Mouse (Mus musculus) lung, embryonic 14.5 days (tissue): ENCODE data around the gene Dock6. TPM values are rescaled to one million over a fixed set of nuclear protein-coding genes. Genes with fewer than 3 reads are reported as not detected.

Experiments
- ATAC-seq: fragments of 200-750 bp; cut with Nextera tagmentation; 2 replicates; pipeline ENCODE4 v1.8.0; 2017; ENCODE audit warnings: mild to moderate bottlenecking, moderate TSS enrichment, moderate library complexity; ENCODE audit not compliant: insufficient read depth
- DNase-seq: peaks from one replicate; pipeline ENCODE4 v3.0.0-alpha.2; 2015
- H3K27ac ChIP-seq: fragments of 300-500 bp; sonication (generic); 2 replicates; pipeline ENCODE4 v1.5.1; 2014; ENCODE audit warnings: low read depth, mild to moderate bottlenecking, moderate library complexity
- H3K27me3 ChIP-seq: fragments of 300-500 bp; sonication (generic); 2 replicates; pipeline ENCODE4 v1.6.1; 2014; ENCODE audit warnings: low read length, control low read depth; ENCODE audit not compliant: insufficient read depth
- H3K36me3 ChIP-seq: fragments of 300-500 bp; sonication (generic); 2 replicates; pipeline ENCODE4 v1.6.1; 2014; ENCODE audit warnings: control low read depth; ENCODE audit not compliant: insufficient read depth
- H3K4me1 ChIP-seq: fragments of 300-500 bp; sonication (generic); 2 replicates; pipeline ENCODE4 v1.6.1; 2014; ENCODE audit warnings: antibody characterized with exemption, control low read depth; ENCODE audit not compliant: insufficient read depth
- H3K4me2 ChIP-seq: fragments of 300-500 bp; sonication (generic); 2 replicates; pipeline ENCODE4 v1.6.1; 2014; ENCODE audit warnings: mild to moderate bottlenecking
- H3K4me3 ChIP-seq: fragments of 300-500 bp; sonication (generic); 2 replicates; pipeline ENCODE4 v1.5.1; 2014; ENCODE audit warnings: low read depth, low read length
- H3K9ac ChIP-seq: fragments of 300-500 bp; sonication (generic); 2 replicates; pipeline ENCODE4 v1.6.1; 2014
- H3K9me3 ChIP-seq: fragments of 300-500 bp; sonication (generic); 2 replicates; pipeline ENCODE4 v1.6.1; 2016; ENCODE audit warnings: low read depth, low read length, control low read depth
- CTCF ChIP-seq: IDR thresholded peaks from 2 replicates; pipeline ENCODE4 v1.5.1; 2016; ENCODE audit warnings: antibody characterized with exemption, low read depth
- WGBS: fragments of 180-500 bp; shearing (Covaris S2); extraction: QIAGEN DNeasy Blood & Tissue Kit; methylation state at CpG from one replicate; pipeline ENCODE4 v1.1.7; 2014; 5-methylcytosine and 5-hydroxymethylcytosine counted together
- polyA plus RNA-seq: library from polyadenylated mRNA; unstranded; fragments of >200 nt; fragmentation: Nextera tagmentation; extraction: Ambion mirVana; gene quantifications from 2 replicates; pipeline ENCODE4 v1.2.1, GENCODE M21; 2014

The Dock6 gene
- polyA plus RNA-seq, 1 experiment from 2014 or later: 60.9 TPM

DNA sequence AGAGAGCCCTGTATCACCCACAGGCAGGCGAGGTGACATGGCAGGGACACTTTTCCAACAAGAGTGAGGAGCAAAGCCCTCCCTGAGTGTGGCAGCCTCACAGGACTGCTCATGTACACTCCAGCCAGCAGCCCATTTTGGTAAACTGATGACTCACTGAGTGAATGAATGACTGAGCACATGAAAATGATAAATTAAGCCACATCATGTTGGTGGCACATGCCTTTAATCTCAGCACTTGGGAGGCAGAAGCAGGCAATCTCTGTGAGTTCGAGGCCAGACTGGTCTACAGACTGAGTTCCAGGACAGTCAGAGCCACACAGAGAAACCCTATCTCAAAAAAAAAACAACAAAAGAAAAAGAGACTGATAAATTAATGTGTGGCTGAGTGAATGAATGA lies 5.1 kb upstream of the Dock6 start:
- Histone ChIP-seq H3K27me3 (no peaks in the 10 kb centered on the region), H3K27ac (peak overlapping the region; percentile 58), H3K36me3 (no peaks in the 10 kb centered on the region), H3K4me3 (no peak overlapping the region), H3K9ac (no peak overlapping the region), H3K4me1 (no peaks in the 10 kb centered on the region), H3K9me3 (peaks cover 3% of the 10 kb centered on the region; the same call in 1 of the 2 replicates), H3K4me2 (no peak overlapping the region)
- ATAC-seq: no peak
- 63% methylated on average over 2 of the region's 2 CpGs for WGBS
- no peak for DNase-seq
- no peak for TF ChIP-seq CTCF

DNA sequence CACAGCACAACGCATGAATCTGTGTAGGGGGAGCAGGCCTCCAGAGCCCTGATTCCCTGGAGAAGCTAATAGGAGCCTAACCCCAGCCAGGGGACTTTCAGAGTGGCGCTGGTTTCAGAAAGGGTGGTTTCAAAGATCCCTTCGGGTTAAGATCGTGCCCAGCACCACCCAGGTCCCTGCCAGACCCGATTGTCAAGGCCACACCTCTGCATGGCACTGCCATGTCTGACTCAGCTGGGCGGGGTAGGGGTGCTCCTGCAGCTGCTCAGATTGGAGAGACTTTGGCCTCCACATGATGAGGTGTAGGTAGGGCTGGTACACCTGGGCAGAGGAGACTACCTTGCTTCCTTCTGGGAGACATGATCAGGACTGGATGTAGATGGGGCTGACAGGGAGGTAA lies 2.5 kb upstream of the Dock6 start:
- H3K27me3 ChIP-seq: no peaks in the 10 kb centered on the region
- no peak for TF ChIP-seq CTCF
- DNase-seq: no peak
- 91% methylated on average over 6 of the region's 6 CpGs for WGBS
- no peak overlapping the region for H3K4me3 ChIP-seq
- H3K9ac ChIP-seq: no peak overlapping the region
- H3K4me1 ChIP-seq: peaks cover 11% of the 10 kb centered on the region; the same call in 1 of the 2 replicates
- H3K4me2 ChIP-seq: no peak overlapping the region
- H3K9me3 ChIP-seq: no peaks in the 10 kb centered on the region
- ATAC-seq: no peak
- no peaks in the 10 kb centered on the region for H3K36me3 ChIP-seq
- H3K27ac ChIP-seq: no peak overlapping the region

DNA sequence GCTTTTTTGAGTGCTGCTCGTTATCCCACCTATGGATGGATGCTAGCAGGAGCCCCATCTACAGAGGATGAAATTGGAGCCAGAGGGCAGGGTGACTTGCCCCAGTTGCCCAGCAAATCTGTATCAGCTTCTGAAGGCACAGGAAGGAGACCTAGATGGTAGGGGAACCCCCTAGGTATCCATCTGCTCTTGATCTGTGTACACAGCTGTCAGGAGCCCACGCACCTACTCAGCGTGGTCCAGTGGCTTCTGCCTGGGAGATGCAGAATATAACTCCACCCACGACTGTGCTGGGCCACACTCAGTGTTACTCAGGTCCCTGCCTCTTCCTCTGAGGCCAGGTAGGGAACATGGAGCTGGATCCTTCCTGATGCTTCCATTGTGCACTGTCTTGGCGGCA lies 1.5 kb upstream of the Dock6 start:
- 73% methylated on average over 5 of the region's 5 CpGs for WGBS
- Histone ChIP-seq H3K4me3 (no peak overlapping the region), H3K27ac (no peak overlapping the region), H3K27me3 (no peaks in the 10 kb centered on the region), H3K4me2 (no peak overlapping the region), H3K36me3 (no peaks in the 10 kb centered on the region), H3K9me3 (no peaks in the 10 kb centered on the region), H3K9ac (no peak overlapping the region), H3K4me1 (peaks cover 11% of the 10 kb centered on the region; the same call in 1 of the 2 replicates)
- ATAC-seq: no peak
- no peak for DNase-seq
- no peak for TF ChIP-seq CTCF

DNA sequence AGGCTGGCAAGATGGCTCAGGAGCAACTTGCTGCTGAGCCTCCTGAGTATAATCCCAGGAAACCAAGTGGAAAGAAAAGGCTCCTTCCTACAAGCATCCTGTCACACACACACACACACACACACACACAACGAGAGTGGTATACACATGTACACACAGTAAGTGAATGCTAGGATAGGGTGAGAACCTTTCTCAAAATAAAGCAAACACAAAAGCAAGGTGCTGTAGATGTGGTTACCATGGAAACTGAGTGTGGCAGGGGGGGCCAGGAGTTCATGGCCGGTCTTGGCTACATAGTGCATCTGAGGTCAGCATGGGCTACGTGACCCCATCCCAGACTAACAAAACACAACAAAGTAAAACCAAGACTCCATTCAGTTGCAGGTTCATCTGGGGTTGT lies 1.4 kb downstream of the Dock6 start:
- Histone ChIP-seq H3K4me1 (peaks cover 19% of the 10 kb centered on the region; the same call in 1 of the 2 replicates), H3K27ac (no peak overlapping the region)

DNA sequence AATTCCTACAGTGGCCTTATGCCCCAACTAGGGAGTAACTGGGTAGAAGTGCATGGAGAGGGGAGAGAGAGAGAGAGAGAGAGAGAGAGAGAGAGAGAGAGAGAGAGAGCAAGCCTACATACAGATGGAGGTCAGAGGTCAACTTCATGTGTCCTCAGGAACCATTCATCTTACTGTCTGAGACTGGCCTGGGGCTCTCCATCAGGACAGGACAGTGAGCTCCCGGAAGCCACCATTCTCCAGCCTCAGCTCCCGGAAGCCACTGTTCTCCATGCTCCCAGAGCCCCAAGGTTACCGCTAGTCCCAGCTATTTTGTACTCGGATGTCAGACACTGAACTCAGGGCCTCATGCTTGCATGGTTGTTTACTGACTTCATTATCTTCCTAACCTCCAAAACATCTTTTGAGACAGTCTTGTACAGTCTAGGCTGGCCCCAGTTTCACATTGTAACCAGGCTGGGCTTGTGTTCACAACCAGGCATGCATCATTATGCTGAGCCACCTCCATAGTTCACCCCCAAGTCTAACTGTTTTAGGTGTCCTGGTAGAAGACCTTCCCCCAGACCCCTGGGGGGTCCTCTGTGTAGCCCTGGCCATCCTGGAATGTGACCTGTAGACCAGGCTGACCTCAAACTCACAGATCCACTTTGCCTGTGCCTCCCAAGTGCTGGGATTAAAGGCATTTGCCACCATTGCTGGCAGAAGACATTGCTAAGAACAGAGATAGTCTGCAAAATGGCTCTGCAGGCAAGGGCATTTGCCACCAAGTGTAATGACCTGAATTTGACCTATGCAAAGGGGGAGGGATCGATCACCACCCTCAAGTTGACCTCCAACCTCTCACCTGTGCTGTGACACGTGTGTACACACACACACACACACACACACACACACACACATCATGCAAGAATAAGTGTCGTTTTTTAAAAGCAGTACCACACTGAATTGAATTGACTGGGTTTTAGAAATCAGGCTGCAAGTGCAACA lies 2.5 kb downstream of the Dock6 start:
- ATAC-seq: no peak
- Histone ChIP-seq H3K27ac (peak overlapping the region; percentile 59; the same call in 1 of the 2 replicates), H3K9ac (no peak overlapping the region; the same call in 1 of the 2 replicates), H3K4me3 (no peak overlapping the region), H3K4me1 (peaks cover 19% of the 10 kb centered on the region; the same call in 1 of the 2 replicates), H3K9me3 (no peaks in the 10 kb centered on the region), H3K27me3 (no peaks in the 10 kb centered on the region), H3K36me3 (peaks cover 13% of the 10 kb centered on the region; the same call in 1 of the 2 replicates), H3K4me2 (peak overlapping the region; percentile 87)
- no peak for TF ChIP-seq CTCF
- WGBS: 58% methylated on average over 7 of the region's 7 CpGs
- peak; percentile 32 for DNase-seq

More for the DNA sequence above, 1.4 kb downstream of the Dock6 start:
- H3K4me2 ChIP-seq: peak overlapping the region; percentile 87
- H3K4me3 ChIP-seq: peak overlapping the region; percentile 82
- TF ChIP-seq CTCF: no peak
- no peak for ATAC-seq
- H3K9me3 ChIP-seq: no peaks in the 10 kb centered on the region
- peaks cover 2% of the 10 kb centered on the region; the same call in 1 of the 2 replicates for H3K36me3 ChIP-seq
- DNase-seq: no peak
- no peaks in the 10 kb centered on the region for H3K27me3 ChIP-seq
- H3K9ac ChIP-seq: peak overlapping the region; percentile 90; the same call in 1 of the 2 replicates
- WGBS: 41% methylated on average over 3 of the region's 3 CpGs

DNA sequence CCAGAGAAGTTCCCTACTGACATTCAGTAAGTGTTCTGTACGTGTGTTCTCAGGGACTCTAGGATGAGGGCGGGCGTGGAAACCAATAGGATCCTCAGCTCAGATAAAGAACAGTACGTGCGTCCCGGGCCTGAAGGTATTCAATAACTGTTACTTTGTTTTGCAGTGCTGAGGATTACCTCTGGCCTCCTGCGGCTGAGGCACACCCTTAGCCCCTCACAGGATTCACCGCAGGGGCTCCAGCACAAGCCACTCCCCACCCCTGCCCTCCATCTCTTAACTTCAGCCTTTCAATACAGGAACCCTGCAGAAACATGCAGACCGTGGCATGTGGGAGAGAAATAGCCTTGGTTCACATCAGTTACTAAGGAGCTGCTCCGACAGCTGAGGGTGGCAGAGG lies 4.5 kb downstream of the Dock6 start:
- no peak for TF ChIP-seq CTCF
- H3K9me3 ChIP-seq: no peaks in the 10 kb centered on the region
- 33% methylated on average over 10 of the region's 10 CpGs for WGBS
- ATAC-seq (no peak), DNase-seq (no peak)
- H3K4me3 ChIP-seq: 0 out of 2 replicates have a peak overlapping the region, but pooled peaks have one; percentile 31
- H3K27me3 ChIP-seq: no peaks in the 10 kb centered on the region
- peak overlapping the region; percentile 63 for H3K4me2 ChIP-seq
- peaks cover 29% of the 10 kb centered on the region for H3K36me3 ChIP-seq
- H3K27ac ChIP-seq: peak overlapping the region; percentile 94
- peaks cover 25% of the 10 kb centered on the region for H3K4me1 ChIP-seq
- 0 out of 2 replicates have a peak overlapping the region, but pooled peaks have one; percentile 3 for H3K9ac ChIP-seq

DNA sequence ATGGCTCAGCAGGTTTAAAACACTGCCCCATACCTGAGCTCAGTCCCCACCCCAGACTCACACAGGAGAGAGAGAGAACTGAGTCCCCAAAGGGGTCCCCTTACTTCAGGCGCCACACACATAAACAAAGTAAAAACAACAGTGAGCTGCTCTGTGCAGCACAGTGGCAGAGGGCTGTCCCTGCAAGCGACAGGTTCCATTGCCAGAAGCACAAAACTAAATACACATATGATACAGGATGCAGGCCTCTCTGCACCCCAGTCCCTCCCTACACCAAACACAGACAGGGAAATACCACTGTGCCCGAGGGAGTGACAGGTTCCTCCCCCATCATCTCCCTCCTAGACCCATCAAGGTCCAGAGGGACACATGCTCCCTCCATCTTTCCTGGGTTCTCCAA lies 5.0 kb downstream of the Dock6 start:
- DNase-seq (peak; percentile 51), ATAC-seq (no peak)
- peak overlapping the region; percentile 31 for H3K4me3 ChIP-seq
- H3K27ac ChIP-seq: peak overlapping the region; percentile 94
- 16% methylated on average over 3 of the region's 3 CpGs for WGBS
- H3K9me3 ChIP-seq: no peaks in the 10 kb centered on the region
- peak overlapping the region; percentile 63 for H3K4me2 ChIP-seq
- H3K9ac ChIP-seq: peak overlapping the region; percentile 51; the same call in 1 of the 2 replicates
- no peaks in the 10 kb centered on the region for H3K27me3 ChIP-seq
- TF ChIP-seq CTCF: 0 out of 2 replicates have a peak, but pooled peaks have one; percentile 7
- H3K36me3 ChIP-seq: peaks cover 33% of the 10 kb centered on the region
- peaks cover 28% of the 10 kb centered on the region for H3K4me1 ChIP-seq
